Mouse (Mus musculus): Measurements from ENCODE around the gene Map3k5. TPM values are rescaled to one million over a fixed set of nuclear protein-coding genes. Genes with fewer than 3 reads are reported as not detected.

The Map3k5 gene
- polyA plus RNA-seq, 1 experiment: 1.0 TPM

DNA sequence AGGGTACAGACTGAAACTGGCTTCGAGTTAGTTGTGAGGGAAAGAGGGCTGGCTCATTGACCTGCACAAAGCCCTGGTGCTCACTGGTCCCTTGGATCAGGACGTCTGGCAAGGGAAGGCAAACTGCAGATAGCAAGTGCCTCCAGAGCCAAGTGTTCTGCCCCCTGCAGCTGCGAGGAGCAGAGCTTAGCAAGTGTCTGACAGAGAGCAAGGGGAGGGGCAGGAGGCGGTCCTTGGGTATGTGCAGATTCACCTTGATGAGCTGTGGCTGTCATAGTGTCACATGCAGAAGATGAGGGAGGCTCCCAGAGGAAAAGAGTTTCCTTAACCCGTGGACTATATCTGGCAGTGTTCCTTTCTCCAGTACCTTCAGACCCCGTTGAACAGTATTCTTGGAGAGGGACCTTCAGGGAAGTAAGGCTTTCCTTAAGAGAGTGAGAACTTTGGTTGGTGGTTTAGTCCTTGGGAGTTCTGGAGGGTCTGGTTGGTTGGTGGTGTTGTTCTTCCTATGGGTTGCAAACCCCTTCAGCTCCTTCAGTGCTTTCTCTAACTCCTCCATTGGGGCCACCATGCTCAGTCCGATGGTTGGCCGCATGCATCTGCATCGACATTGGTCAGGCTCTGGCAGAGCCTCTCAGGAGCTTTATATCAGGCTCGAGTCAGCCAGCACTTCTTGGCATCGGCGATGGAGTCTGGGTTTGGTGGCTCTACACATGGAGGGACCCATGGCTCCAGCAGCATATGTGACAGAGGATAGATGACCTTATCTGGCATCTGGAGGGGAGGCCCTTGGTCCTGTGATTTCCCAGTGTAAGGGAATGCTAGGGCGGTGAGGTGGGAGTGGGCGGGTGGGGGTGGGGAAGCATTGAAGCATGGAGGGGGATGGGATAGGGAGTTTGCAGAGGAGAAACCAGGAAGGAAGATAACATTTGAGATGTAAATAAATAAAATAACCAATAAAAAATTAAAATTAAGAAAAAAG is 60.5 kb downstream of the Map3k5 start:
- H3K4me3 ChIP-seq (ENCODE audit: control insufficient read depth, low read depth, low read length): no peak overlapping the region
- H3K27ac ChIP-seq (ENCODE audit: control insufficient read depth, insufficient read depth, low read depth, low read length): no peak overlapping the region
- no peaks in the 10 kb centered on the region for H3K36me3 ChIP-seq (ENCODE audit: control insufficient read depth, insufficient read depth, low read length)
- no peaks in the 10 kb centered on the region for H3K27me3 ChIP-seq (ENCODE audit: control insufficient read depth, insufficient read depth, low read length)
- TF ChIP-seq POLR2A (IDR thresholded peaks at IDR 0.05; ENCODE audit: control insufficient read depth, low read depth, low read length) (no peak), CTCF (IDR thresholded peaks at IDR 0.05; ENCODE audit: control insufficient read depth, insufficient read depth, insufficient replicate concordance, low read depth, low read length) (no peak)
- no peaks in the 10 kb centered on the region for H3K4me1 ChIP-seq (ENCODE audit: control insufficient read depth, insufficient read depth, low read length)

DNA sequence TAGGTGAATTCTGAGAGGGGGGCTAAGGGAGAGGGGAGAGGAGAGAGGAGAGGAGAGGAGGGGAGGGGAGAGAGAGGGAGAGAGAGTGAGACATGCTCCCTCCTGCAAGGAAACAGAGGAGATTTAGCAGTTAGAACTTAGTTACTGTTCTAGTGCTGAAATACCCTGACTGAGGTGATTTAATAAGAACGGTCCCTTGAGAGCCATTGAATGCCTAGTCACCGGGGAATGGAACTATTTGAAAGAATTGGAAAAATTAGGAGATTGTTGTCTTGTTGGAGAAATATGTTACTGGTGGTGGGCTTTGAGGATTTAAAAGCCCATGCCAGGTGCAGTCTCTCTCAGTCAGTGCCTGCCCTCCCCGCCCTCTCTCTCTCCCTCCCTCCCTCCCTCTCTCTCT is 61.9 kb downstream of the Map3k5 start:
- Histone ChIP-seq H3K36me3 (ENCODE audit: control insufficient read depth, insufficient read depth, low read length) (no peaks in the 10 kb centered on the region), H3K27ac (ENCODE audit: control insufficient read depth, insufficient read depth, low read depth, low read length) (no peak overlapping the region), H3K27me3 (ENCODE audit: control insufficient read depth, insufficient read depth, low read length) (no peaks in the 10 kb centered on the region), H3K4me1 (ENCODE audit: control insufficient read depth, insufficient read depth, low read length) (no peaks in the 10 kb centered on the region), H3K4me3 (ENCODE audit: control insufficient read depth, low read depth, low read length) (no peak overlapping the region)
- TF ChIP-seq CTCF (IDR thresholded peaks at IDR 0.05; ENCODE audit: control insufficient read depth, insufficient read depth, insufficient replicate concordance, low read depth, low read length) (no peak), POLR2A (IDR thresholded peaks at IDR 0.05; ENCODE audit: control insufficient read depth, low read depth, low read length) (no peak)

GRCm38 (mm10) chr10:19999703-20000407 is 65.6 kb downstream of the Map3k5 start:
- H3K4me3 ChIP-seq (ENCODE audit: control insufficient read depth, low read depth, low read length): no peak overlapping the region
- H3K36me3 ChIP-seq (ENCODE audit: control insufficient read depth, insufficient read depth, low read length): no peaks in the 10 kb centered on the region
- TF ChIP-seq POLR2A (IDR thresholded peaks at IDR 0.05; ENCODE audit: control insufficient read depth, low read depth, low read length) (no peak), CTCF (IDR thresholded peaks at IDR 0.05; ENCODE audit: control insufficient read depth, insufficient read depth, insufficient replicate concordance, low read depth, low read length) (no peak)
- H3K27me3 ChIP-seq (ENCODE audit: control insufficient read depth, insufficient read depth, low read length): no peaks in the 10 kb centered on the region
- no peaks in the 10 kb centered on the region for H3K4me1 ChIP-seq (ENCODE audit: control insufficient read depth, insufficient read depth, low read length)
- H3K27ac ChIP-seq (ENCODE audit: control insufficient read depth, insufficient read depth, low read depth, low read length): no peak overlapping the region

DNA sequence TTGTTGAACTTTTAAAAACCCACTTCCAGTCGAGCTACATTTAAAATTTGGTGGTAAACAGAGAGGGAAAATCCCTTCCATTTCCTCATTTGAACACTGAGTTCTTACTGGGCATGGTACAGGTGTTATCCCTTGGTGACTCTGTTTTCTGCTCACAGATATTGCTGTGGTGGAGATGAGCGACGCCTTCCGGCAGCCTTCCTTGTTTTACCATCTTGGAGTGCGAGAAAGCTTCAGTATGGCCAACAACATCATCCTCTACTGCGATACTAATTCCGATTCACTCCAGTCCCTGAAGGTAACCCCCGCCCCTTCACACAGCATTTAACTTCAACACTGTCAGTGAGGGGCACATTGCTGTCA is 66.1 kb downstream of the Map3k5 start:
- Histone ChIP-seq H3K4me1 (ENCODE audit: control insufficient read depth, insufficient read depth, low read length) (no peaks in the 10 kb centered on the region), H3K27ac (ENCODE audit: control insufficient read depth, insufficient read depth, low read depth, low read length) (no peak overlapping the region), H3K27me3 (ENCODE audit: control insufficient read depth, insufficient read depth, low read length) (no peaks in the 10 kb centered on the region), H3K4me3 (ENCODE audit: control insufficient read depth, low read depth, low read length) (no peak overlapping the region), H3K36me3 (ENCODE audit: control insufficient read depth, insufficient read depth, low read length) (no peaks in the 10 kb centered on the region)
- TF ChIP-seq CTCF (IDR thresholded peaks at IDR 0.05; ENCODE audit: control insufficient read depth, insufficient read depth, insufficient replicate concordance, low read depth, low read length): no peak
- TF ChIP-seq POLR2A (IDR thresholded peaks at IDR 0.05; ENCODE audit: control insufficient read depth, low read depth, low read length): no peak

- no peaks in the 10 kb centered on the region for H3K4me1 ChIP-seq (ENCODE audit: control insufficient read depth, insufficient read depth, low read length)
- no peaks in the 10 kb centered on the region for H3K27me3 ChIP-seq (ENCODE audit: control insufficient read depth, insufficient read depth, low read length)
- H3K4me3 ChIP-seq (ENCODE audit: control insufficient read depth, low read depth, low read length): no peak overlapping the region
- H3K27ac ChIP-seq (ENCODE audit: control insufficient read depth, insufficient read depth, low read depth, low read length): no peak overlapping the region
- no peaks in the 10 kb centered on the region for H3K36me3 ChIP-seq (ENCODE audit: control insufficient read depth, insufficient read depth, low read length)
- no peak for TF ChIP-seq POLR2A (IDR thresholded peaks at IDR 0.05; ENCODE audit: control insufficient read depth, low read depth, low read length)
- TF ChIP-seq CTCF (IDR thresholded peaks at IDR 0.05; ENCODE audit: control insufficient read depth, insufficient read depth, insufficient replicate concordance, low read depth, low read length): no peak
Observed at GRCm38 (mm10) chr10:20001990-20002389, 67.7 kb downstream of the Map3k5 start.

- H3K4me1 ChIP-seq (ENCODE audit: control insufficient read depth, insufficient read depth, low read length): no peaks in the 10 kb centered on the region
- no peak overlapping the region for H3K4me3 ChIP-seq (ENCODE audit: control insufficient read depth, low read depth, low read length)
- H3K27ac ChIP-seq (ENCODE audit: control insufficient read depth, insufficient read depth, low read depth, low read length): no peak overlapping the region
- H3K36me3 ChIP-seq (ENCODE audit: control insufficient read depth, insufficient read depth, low read length): no peaks in the 10 kb centered on the region
- no peaks in the 10 kb centered on the region for H3K27me3 ChIP-seq (ENCODE audit: control insufficient read depth, insufficient read depth, low read length)
- TF ChIP-seq CTCF (IDR thresholded peaks at IDR 0.05; ENCODE audit: control insufficient read depth, insufficient read depth, insufficient replicate concordance, low read depth, low read length) (no peak), POLR2A (IDR thresholded peaks at IDR 0.05; ENCODE audit: control insufficient read depth, low read depth, low read length) (no peak)
Observed at GRCm38 (mm10) chr10:20003006-20003405, 68.7 kb downstream of the Map3k5 start.

GRCm38 (mm10) chr10:20004786-20005185 is 70.5 kb downstream of the Map3k5 start:
- Histone ChIP-seq H3K27ac (ENCODE audit: control insufficient read depth, insufficient read depth, low read depth, low read length) (no peak overlapping the region), H3K27me3 (ENCODE audit: control insufficient read depth, insufficient read depth, low read length) (no peaks in the 10 kb centered on the region), H3K4me3 (ENCODE audit: control insufficient read depth, low read depth, low read length) (no peak overlapping the region), H3K4me1 (ENCODE audit: control insufficient read depth, insufficient read depth, low read length) (no peaks in the 10 kb centered on the region), H3K36me3 (ENCODE audit: control insufficient read depth, insufficient read depth, low read length) (no peaks in the 10 kb centered on the region)
- no peak for TF ChIP-seq CTCF (IDR thresholded peaks at IDR 0.05; ENCODE audit: control insufficient read depth, insufficient read depth, insufficient replicate concordance, low read depth, low read length)
- TF ChIP-seq POLR2A (IDR thresholded peaks at IDR 0.05; ENCODE audit: control insufficient read depth, low read depth, low read length): no peak

Measured in testis, adult 2 months (tissue).